In the genomic region with DNA sequence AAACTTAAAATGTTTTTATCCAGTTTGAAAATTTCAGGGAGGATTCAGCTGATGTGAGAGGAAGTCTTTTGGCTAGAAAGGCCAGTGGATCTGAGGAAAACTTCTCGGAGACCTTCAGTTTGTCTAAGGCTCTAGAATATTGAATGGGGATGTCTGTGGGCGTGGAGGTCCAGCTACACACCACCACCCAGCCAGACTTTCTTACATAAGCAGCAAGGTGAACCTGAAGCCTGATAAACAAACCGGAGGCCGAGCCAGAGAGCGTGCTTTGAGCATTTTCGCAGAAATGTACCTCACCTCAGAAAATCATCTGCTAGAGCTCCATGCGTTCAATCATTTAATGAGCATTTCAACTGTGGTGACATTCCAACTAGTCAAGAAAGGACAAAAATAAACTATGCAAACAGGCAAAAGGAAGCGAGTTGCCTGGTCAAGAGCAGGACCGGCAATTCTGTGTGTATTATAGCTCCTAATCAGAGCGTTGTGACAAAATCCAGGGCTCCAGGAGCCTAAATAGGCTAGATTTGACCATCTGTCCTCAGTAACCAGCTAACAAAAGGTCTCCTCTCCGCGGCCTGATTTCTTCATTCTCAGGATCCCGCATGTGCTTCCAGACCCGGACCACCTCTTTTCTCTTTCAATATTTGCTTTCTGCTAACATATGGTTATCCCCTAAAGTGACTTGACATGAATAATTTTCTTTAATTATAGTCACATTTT, we compare ENCODE assay signal across 8 mouse cellular contexts.
A peak's percentile ranks its signal among the peaks of the same experiment; 100 is the strongest.
DNase-seq lines count a peak whose midpoint lies in the region; ATAC-seq lines count a peak whose summit lies in the region.

No protein-coding gene starts in this region.

- 61% methylated on average over 14 of the region's 14 CpGs for WGBS in forebrain, embryonic 10.5 days
- 21% methylated on average over 14 of the region's 14 CpGs for WGBS in intestine, embryonic 15.5 days
- WGBS in neural tube, embryonic 13.5 days: 49% methylated on average over 14 of the region's 14 CpGs

- no peaks in the 10 kb centered on the region for H3K9me3 ChIP-seq in forebrain, embryonic 10.5 days
- H3K9me3 ChIP-seq in intestine, embryonic 15.5 days: no peaks in the 10 kb centered on the region
- H3K9me3 ChIP-seq in neural tube, embryonic 13.5 days: no peaks in the 10 kb centered on the region

- peak overlapping the region; percentile 78 for H3K27ac ChIP-seq in forebrain, embryonic 10.5 days
- H3K27ac ChIP-seq in intestine, embryonic 15.5 days: 0 out of 2 replicates have a peak overlapping the region, but pooled peaks have one; percentile 1
- H3K27ac ChIP-seq in neural tube, embryonic 13.5 days (replicated peaks): peak overlapping the region; percentile 88

- no peak overlapping the region for H3K9ac ChIP-seq in intestine, embryonic 15.5 days
- H3K9ac ChIP-seq in neural tube, embryonic 13.5 days: 0 out of 2 replicates have a peak overlapping the region, but pooled peaks have one; percentile 59

- DNase-seq in heart, adult 8-10 months (ENCODE audit: low spot score): peak; percentile 7
- DNase-seq in heart, adult 11 months: no peak
- no peak for DNase-seq in forebrain, embryonic 10.5 days (ENCODE audit: extremely low spot score, low spot score)
- DNase-seq in urinary bladder, adult 18-20 months (ENCODE audit: low spot score in 2 of 2): no peak
- no peak for DNase-seq in B cell, adult 2 months
- DNase-seq in layer of hippocampus, adult 8-10 months (ENCODE audit: low spot score in 2 of 2): no peak

- peaks cover 19% of the 10 kb centered on the region for H3K4me1 ChIP-seq in forebrain, embryonic 10.5 days
- H3K4me1 ChIP-seq in intestine, embryonic 15.5 days (replicated peaks): peaks cover 11% of the 10 kb centered on the region; the same call in 1 of the 2 replicates
- peaks cover 17% of the 10 kb centered on the region for H3K4me1 ChIP-seq in neural tube, embryonic 13.5 days (replicated peaks)

- ATAC-seq in intestine, embryonic 15.5 days: no peak
- ATAC-seq in neural tube, embryonic 13.5 days (ENCODE audit: low read depth): no peak

- peak overlapping the region; percentile 34; the same call in 1 of the 2 replicates for H3K4me3 ChIP-seq in forebrain, embryonic 10.5 days
- no peak overlapping the region; the same call in 1 of the 2 replicates for H3K4me3 ChIP-seq in intestine, embryonic 15.5 days (replicated peaks)
- H3K4me3 ChIP-seq in neural tube, embryonic 13.5 days: 0 out of 2 replicates have a peak overlapping the region, but pooled peaks have one; percentile 15

- H3K27me3 ChIP-seq in forebrain, embryonic 10.5 days (ENCODE audit: poor library complexity, severe bottlenecking): no peaks in the 10 kb centered on the region
- H3K27me3 ChIP-seq in intestine, embryonic 15.5 days (replicated peaks): no peaks in the 10 kb centered on the region
- H3K27me3 ChIP-seq in neural tube, embryonic 13.5 days: no peaks in the 10 kb centered on the region

- peak overlapping the region; percentile 56 for H3K4me2 ChIP-seq in intestine, embryonic 15.5 days (replicated peaks)
- peak overlapping the region; percentile 50 for H3K4me2 ChIP-seq in neural tube, embryonic 13.5 days

- H3K36me3 ChIP-seq in forebrain, embryonic 10.5 days (replicated peaks): no peaks in the 10 kb centered on the region
- H3K36me3 ChIP-seq in intestine, embryonic 15.5 days: no peaks in the 10 kb centered on the region
- H3K36me3 ChIP-seq in neural tube, embryonic 13.5 days: no peaks in the 10 kb centered on the region

Comparison
In these comparisons a context has a peak if more than half of its experiments do, and no peak if none do; other contexts are left out.
1. H3K27ac ChIP-seq: peak in every context shown above with its lines; median percentile 88 in neural tube, embryonic 13.5 days; 78 in forebrain, embryonic 10.5 days; 1 in intestine, embryonic 15.5 days.